Mouse (Mus musculus) CH12.LX (cell line): ENCODE results near the gene Nsun2.

ENCODE experiments used
- CHD1 ChIP-seq: IDR thresholded peaks from 2 replicates; pipeline ENCODE4 v1.6.1; 2012; ENCODE audit warnings: low read depth, low read length, improper control_type of control experiment, inconsistent platforms
- CTCF ChIP-seq, 2 experiments: IDR thresholded peaks in 1 of 2; conservative IDR thresholded peaks in 1 of 2; 2 replicates each; pipeline ENCODE4 v1.5.1; 2011 to 2012; ENCODE audit warnings: low read depth in 2 of 2, low read length in 2 of 2, improper control_type of control experiment in 1 of 2, inconsistent platforms in 1 of 2, mild to moderate bottlenecking in 1 of 2, moderate library complexity in 1 of 2
- KAT2A ChIP-seq: IDR thresholded peaks from 2 replicates; pipeline ENCODE4 v1.6.1; 2012; ENCODE audit warnings: low read length, improper control_type of control experiment, inconsistent platforms; ENCODE audit not compliant: insufficient replicate concordance
- MAX ChIP-seq: IDR thresholded peaks from 2 replicates; pipeline ENCODE4 v1.6.1; 2011; ENCODE audit warnings: low read length, improper control_type of control experiment
- POLR2A ChIP-seq: IDR thresholded peaks from 2 replicates; pipeline ENCODE4 v1.6.1; 2011; ENCODE audit warnings: low read depth, mild to moderate bottlenecking, improper control_type of control experiment, low read length
- POLR2AphosphoS2 ChIP-seq: IDR thresholded peaks from 2 replicates; pipeline ENCODE4 v1.6.1; 2011; ENCODE audit warnings: low read depth, low read length, improper control_type of control experiment
- RCOR1 ChIP-seq: conservative IDR thresholded peaks from 2 replicates; pipeline ENCODE4 v1.6.1; 2012; ENCODE audit warnings: low read depth, mild to moderate bottlenecking, inconsistent platforms, low read length, improper control_type of control experiment
- SIN3A ChIP-seq: IDR thresholded peaks from 2 replicates; pipeline ENCODE4 v1.6.1; 2012; ENCODE audit warnings: low read length, improper control_type of control experiment, inconsistent platforms
- ZMIZ1 ChIP-seq: IDR thresholded peaks from 2 replicates; pipeline ENCODE4 v1.6.1; 2012; ENCODE audit warnings: low read depth, mild to moderate bottlenecking, inconsistent platforms, low read length, improper control_type of control experiment

- TF ChIP-seq CTCF (conservative IDR thresholded peaks at IDR 0.05 in 1 of 2, IDR thresholded peaks at IDR 0.05 in 1 of 2; ENCODE audit: low read depth in 2 of 2, low read length in 2 of 2) (no peak), ZMIZ1 (no peak), KAT2A (no peak), SIN3A (no peak), MAX (no peak), RCOR1 (no peak), CHD1 (no peak), POLR2AphosphoS2 (no peak), POLR2A (no peak)
These were observed 35.7 kb downstream of the Nsun2 start for GRCm38 (mm10) chr13:69569201-69569600.
